In genomic region chr13:117611881-117612280, GRCm38 (mm10) we compare ENCODE assay signal across 10 mouse cellular contexts.
"Had no signal": no experiment of that assay in that cellular context is flagged by ENCODE, and none has a peak within 500 bp of the region (broad histone marks: within the 10 kb centered on the region; RNA-seq: fewer than 3 reads in every experiment).

No protein-coding gene starts in this region.

- DNase-seq: retina, postnatal 1 day; right cerebral cortex, postnatal 25 days; right cerebral cortex, postnatal 4 days; spleen, adult 18-20 months; thymus, adult 18-20 months; thymus, adult 2 months; thymus, postnatal 14 days; thymus, postnatal 25 days; thymus, postnatal 36 days; thymus, postnatal 4 days had no signal
